19 mouse cellular contexts compared by ENCODE assay signal in genomic region chr3:86809199-86809598, GRCm38 (mm10).
DNase-seq lines count a peak whose midpoint lies in the region; ATAC-seq and TF ChIP-seq lines count a peak whose summit lies in the region.
"Had no signal": no experiment of that assay in that cellular context is flagged by ENCODE, and none has a peak within 500 bp of the region (broad histone marks: within the 10 kb centered on the region; RNA-seq: fewer than 3 reads in every experiment).

No protein-coding gene starts in this region.

- no peak overlapping the region for H3K4me2 ChIP-seq in hindbrain, embryonic 15.5 days
- no peak overlapping the region for H3K4me2 ChIP-seq in lung, embryonic 16.5 days (ENCODE audit: low read depth, low read length)
- H3K4me2 ChIP-seq: liver, embryonic 12.5 days; neural tube, embryonic 13.5 days had no signal

- 80% methylated on average over 9 of the region's 9 CpGs for WGBS in hindbrain, embryonic 15.5 days
- WGBS in hindbrain, embryonic 10.5 days: 88% methylated on average over 9 of the region's 9 CpGs
- WGBS in lung, embryonic 16.5 days: 53% methylated on average over 9 of the region's 9 CpGs
- 48% methylated on average over 9 of the region's 9 CpGs for WGBS in olfactory bulb, adult 2 months

- H3K4me1 ChIP-seq in hindbrain, embryonic 15.5 days (replicated peaks): peaks cover 13% of the 10 kb centered on the region; the same call in 1 of the 2 replicates
- no peaks in the 10 kb centered on the region for H3K4me1 ChIP-seq in hindbrain, embryonic 10.5 days (replicated peaks)
- H3K4me1 ChIP-seq in lung, embryonic 16.5 days (replicated peaks; ENCODE audit: control insufficient read depth, insufficient read depth, low read length): no peaks in the 10 kb centered on the region
- H3K4me1 ChIP-seq in embryonic fibroblast, embryonic 13.5 days (ENCODE audit: control insufficient read depth, insufficient read depth, low read length): peaks cover 5% of the 10 kb centered on the region
- H3K4me1 ChIP-seq in olfactory bulb, adult 2 months (ENCODE audit: control insufficient read depth, insufficient read depth, low read length): peaks cover 19% of the 10 kb centered on the region
- H3K4me1 ChIP-seq: liver, embryonic 12.5 days had no signal

- DNase-seq in hindbrain, embryonic 10.5 days (ENCODE audit: low spot score): no peak
- DNase-seq in lung, postnatal 4 days: no peak
- no peak for DNase-seq in urinary bladder, postnatal 14 days (ENCODE audit: low spot score)
- DNase-seq: cerebellum, adult 11 months; gastrocnemius, adult 2 months; heart, adult 18-20 months; kidney, adult 18-20 months; kidney, postnatal 4 days; thymus, postnatal 14 days had no signal

- H3K27me3 ChIP-seq in hindbrain, embryonic 15.5 days: no peaks in the 10 kb centered on the region
- no peaks in the 10 kb centered on the region for H3K27me3 ChIP-seq in hindbrain, embryonic 10.5 days (ENCODE audit: insufficient read depth, poor library complexity, severe bottlenecking)
- no peaks in the 10 kb centered on the region for H3K27me3 ChIP-seq in lung, embryonic 16.5 days (ENCODE audit: control insufficient read depth, insufficient read depth, low read depth, low read length)
- H3K27me3 ChIP-seq: liver, embryonic 12.5 days; neural tube, embryonic 13.5 days had no signal

- no peak for TF ChIP-seq POLR2A in embryonic fibroblast, embryonic 13.5 days (IDR thresholded peaks at IDR 0.05; ENCODE audit: low read depth, low read length)
- TF ChIP-seq POLR2A in olfactory bulb, adult 2 months (IDR thresholded peaks at IDR 0.05; ENCODE audit: insufficient read depth, low read depth, low read length): no peak

- no peak for ATAC-seq in hindbrain, embryonic 15.5 days (ENCODE audit: low FRiP score, low read depth)
- 0 out of 2 replicates have a peak, but pooled peaks have one; percentile 26 for ATAC-seq in lung, embryonic 16.5 days (ENCODE audit: low read depth)
- no peak for ATAC-seq in megakaryocyte progenitor cell, adult 5-6 weeks (replicated peaks; ENCODE audit: poor library complexity)
- ATAC-seq: CD4-positive, CD25-positive, alpha-beta regulatory T cell, adult 4 months; liver, embryonic 12.5 days had no signal

- peaks cover 27% of the 10 kb centered on the region for H3K36me3 ChIP-seq in hindbrain, embryonic 15.5 days
- H3K36me3 ChIP-seq in hindbrain, embryonic 10.5 days: peaks cover 26% of the 10 kb centered on the region
- no peaks in the 10 kb centered on the region for H3K36me3 ChIP-seq in lung, embryonic 16.5 days (ENCODE audit: control insufficient read depth, insufficient read depth, low read length)
- H3K36me3 ChIP-seq: liver, embryonic 12.5 days had no signal

- peak overlapping the region; percentile 15 for H3K27ac ChIP-seq in hindbrain, embryonic 15.5 days (replicated peaks)
- H3K27ac ChIP-seq in hindbrain, embryonic 10.5 days: no peak overlapping the region
- peak overlapping the region; percentile 15; the same call in 1 of the 2 replicates for H3K27ac ChIP-seq in lung, embryonic 16.5 days (ENCODE audit: low read length)
- peak overlapping the region; percentile 91 for H3K27ac ChIP-seq in embryonic fibroblast, embryonic 13.5 days (ENCODE audit: insufficient read depth, low read length)
- peak overlapping the region; percentile 42; the same call in 1 of the 2 replicates for H3K27ac ChIP-seq in olfactory bulb, adult 2 months (ENCODE audit: insufficient read depth, low read depth, low read length)
- H3K27ac ChIP-seq: gastrocnemius, adult 2 months; liver, embryonic 12.5 days; macrophage had no signal

- H3K4me3 ChIP-seq in hindbrain, embryonic 15.5 days: no peak overlapping the region
- no peak overlapping the region for H3K4me3 ChIP-seq in hindbrain, embryonic 10.5 days
- no peak overlapping the region for H3K4me3 ChIP-seq in lung, embryonic 16.5 days (ENCODE audit: low read length)
- H3K4me3 ChIP-seq in embryonic fibroblast, embryonic 13.5 days (ENCODE audit: insufficient read depth, low read length): no peak overlapping the region
- no peak overlapping the region for H3K4me3 ChIP-seq in olfactory bulb, adult 2 months (ENCODE audit: insufficient read depth, low read depth, low read length)
- H3K4me3 ChIP-seq: erythroblast, embryonic 14.5 days; gastrocnemius, adult 2 months; liver, embryonic 12.5 days; neural tube, embryonic 13.5 days had no signal

- H3K9ac ChIP-seq in hindbrain, embryonic 15.5 days: no peak overlapping the region
- no peak overlapping the region for H3K9ac ChIP-seq in lung, embryonic 16.5 days (ENCODE audit: low read length)
- H3K9ac ChIP-seq: liver, embryonic 12.5 days; neural tube, embryonic 13.5 days had no signal

- H3K9me3 ChIP-seq in hindbrain, embryonic 15.5 days: no peaks in the 10 kb centered on the region
- H3K9me3 ChIP-seq in hindbrain, embryonic 10.5 days: no peaks in the 10 kb centered on the region
- no peaks in the 10 kb centered on the region for H3K9me3 ChIP-seq in lung, embryonic 16.5 days (ENCODE audit: control insufficient read depth, low read length)
- H3K9me3 ChIP-seq: liver, embryonic 12.5 days; neural tube, embryonic 13.5 days had no signal

- no peak for TF ChIP-seq CTCF in embryonic fibroblast, embryonic 13.5 days (IDR thresholded peaks at IDR 0.05; ENCODE audit: borderline replicate concordance, insufficient read depth, low read length)
- no peak for TF ChIP-seq CTCF in olfactory bulb, adult 2 months (IDR thresholded peaks at IDR 0.05; ENCODE audit: insufficient read depth, low read depth, low read length)
